Mouse (Mus musculus) midbrain, embryonic 15.5 days (tissue): ENCODE measurements around the gene Cygb. TPM values are rescaled to one million over a fixed set of nuclear protein-coding genes. Genes with fewer than 3 reads are reported as not detected.

Source experiments
- ATAC-seq: fragments of 200-750 bp; cut with Nextera tagmentation; replicated peaks from 2 replicates; pipeline ENCODE4 v1.8.0; 2017; ENCODE audit warnings: moderate TSS enrichment
- H3K27ac ChIP-seq: fragments of 300-500 bp; sonication (generic); 2 replicates; pipeline ENCODE4 v1.5.1; 2015; ENCODE audit warnings: mild to moderate bottlenecking, inconsistent platforms
- H3K27me3 ChIP-seq: fragments of 300-500 bp; sonication (generic); replicated peaks from 2 replicates; pipeline ENCODE4 v1.6.1; 2015; ENCODE audit warnings: inconsistent platforms
- H3K36me3 ChIP-seq: fragments of 300-500 bp; sonication (generic); replicated peaks from 2 replicates; pipeline ENCODE4 v1.6.1; 2015; ENCODE audit warnings: inconsistent platforms
- H3K4me1 ChIP-seq: fragments of 300-500 bp; sonication (generic); 2 replicates; pipeline ENCODE4 v1.6.1; 2015; ENCODE audit warnings: inconsistent platforms
- H3K4me2 ChIP-seq: fragments of 300-500 bp; sonication (generic); 2 replicates; pipeline ENCODE4 v1.6.1; 2015; ENCODE audit warnings: inconsistent platforms, mild to moderate bottlenecking, moderate library complexity
- H3K4me3 ChIP-seq: fragments of 300-500 bp; sonication (generic); 2 replicates; pipeline ENCODE4 v1.5.1; 2015; ENCODE audit warnings: mild to moderate bottlenecking, inconsistent platforms
- H3K9ac ChIP-seq: fragments of 300-500 bp; sonication (generic); 2 replicates; pipeline ENCODE4 v1.6.1; 2015; ENCODE audit warnings: mild to moderate bottlenecking, inconsistent platforms
- H3K9me3 ChIP-seq: fragments of 300-500 bp; sonication (generic); 2 replicates; pipeline ENCODE4 v1.6.1; 2016; ENCODE audit warnings: inconsistent platforms
- WGBS: fragments of 180-500 bp; shearing (Covaris S2); methylation state at CpG from one replicate; pipeline ENCODE4 v1.1.7; 2015; ENCODE audit warnings: mixed read lengths; 5-methylcytosine and 5-hydroxymethylcytosine counted together
- polyA plus RNA-seq: library from polyadenylated mRNA; unstranded; fragments of >200 nt; fragmentation: Nextera tagmentation; extraction: Ambion mirVana; gene quantifications from 2 replicates; pipeline ENCODE4 v1.2.1, GENCODE M21; 2015

The Cygb gene
- polyA plus RNA-seq, 1 experiment from 2014 or later = 23.3 TPM

DNA sequence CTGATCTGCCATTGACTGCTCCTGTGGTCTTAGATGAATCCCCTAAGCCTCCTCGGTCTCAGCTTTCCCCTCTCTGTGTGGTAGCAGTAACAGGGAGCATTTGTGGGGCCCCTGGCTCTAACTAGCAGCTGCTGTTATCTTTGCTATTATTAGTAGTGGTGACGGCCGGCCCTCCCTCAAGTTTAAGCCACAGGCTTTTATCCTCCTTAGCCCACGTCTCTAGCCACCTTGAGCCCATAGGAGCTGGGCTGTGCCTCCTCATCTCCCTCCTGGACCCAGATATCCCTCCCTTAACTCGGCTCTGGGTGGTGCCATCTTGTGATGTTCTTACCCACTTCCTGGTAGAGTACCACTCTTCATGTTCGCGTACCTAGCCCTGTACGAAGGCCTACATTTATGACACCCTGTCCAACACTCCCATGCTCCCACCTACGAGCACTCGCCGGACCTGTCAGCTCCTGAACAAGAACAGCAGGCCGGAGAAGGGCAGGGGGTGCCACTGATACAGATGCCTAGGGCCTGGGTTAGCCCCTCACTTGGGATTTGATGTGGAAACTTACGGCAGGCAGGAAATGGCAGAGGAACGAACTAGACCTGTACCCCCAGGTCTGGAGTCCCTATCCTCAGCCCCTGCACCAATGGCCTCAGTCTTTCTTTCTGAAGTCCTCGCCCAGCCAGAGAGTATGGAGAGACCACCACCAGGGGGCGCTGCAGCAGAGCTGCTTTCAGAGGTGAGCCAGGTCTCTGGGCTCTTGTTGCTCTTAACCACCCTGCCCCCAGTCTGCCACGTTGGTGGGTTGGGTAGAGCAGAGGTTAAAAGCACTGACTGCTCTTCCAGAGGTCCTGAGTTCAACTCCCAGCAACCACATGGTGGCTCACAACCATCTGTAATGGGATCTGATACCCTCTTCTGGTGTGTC is 28.8 kb downstream of the Cygb start:
- H3K36me3 ChIP-seq = no peaks in the 10 kb centered on the region
- no peaks in the 10 kb centered on the region for H3K9me3 ChIP-seq
- ATAC-seq = no peak
- no peak overlapping the region for H3K9ac ChIP-seq
- no peak overlapping the region for H3K27ac ChIP-seq
- no peak overlapping the region for H3K4me2 ChIP-seq
- H3K27me3 ChIP-seq = peaks cover 33% of the 10 kb centered on the region
- peaks cover 11% of the 10 kb centered on the region for H3K4me1 ChIP-seq
- H3K4me3 ChIP-seq = no peak overlapping the region
- WGBS = 71% methylated on average over 17 of the region's 17 CpGs

GRCm38 (mm10) chr11:116624131-116624832 is 29.8 kb downstream of the Cygb start:
- H3K9me3 ChIP-seq = no peaks in the 10 kb centered on the region
- H3K27ac ChIP-seq = no peak overlapping the region
- H3K27me3 ChIP-seq = peaks cover 33% of the 10 kb centered on the region
- 12% methylated on average over 42 of the region's 42 CpGs for WGBS
- H3K4me2 ChIP-seq = peak overlapping the region; percentile 72
- H3K4me3 ChIP-seq = peak overlapping the region; percentile 46
- H3K4me1 ChIP-seq = peaks cover 11% of the 10 kb centered on the region
- no peak for ATAC-seq
- H3K9ac ChIP-seq = peak overlapping the region; percentile 36
- no peaks in the 10 kb centered on the region for H3K36me3 ChIP-seq

DNA sequence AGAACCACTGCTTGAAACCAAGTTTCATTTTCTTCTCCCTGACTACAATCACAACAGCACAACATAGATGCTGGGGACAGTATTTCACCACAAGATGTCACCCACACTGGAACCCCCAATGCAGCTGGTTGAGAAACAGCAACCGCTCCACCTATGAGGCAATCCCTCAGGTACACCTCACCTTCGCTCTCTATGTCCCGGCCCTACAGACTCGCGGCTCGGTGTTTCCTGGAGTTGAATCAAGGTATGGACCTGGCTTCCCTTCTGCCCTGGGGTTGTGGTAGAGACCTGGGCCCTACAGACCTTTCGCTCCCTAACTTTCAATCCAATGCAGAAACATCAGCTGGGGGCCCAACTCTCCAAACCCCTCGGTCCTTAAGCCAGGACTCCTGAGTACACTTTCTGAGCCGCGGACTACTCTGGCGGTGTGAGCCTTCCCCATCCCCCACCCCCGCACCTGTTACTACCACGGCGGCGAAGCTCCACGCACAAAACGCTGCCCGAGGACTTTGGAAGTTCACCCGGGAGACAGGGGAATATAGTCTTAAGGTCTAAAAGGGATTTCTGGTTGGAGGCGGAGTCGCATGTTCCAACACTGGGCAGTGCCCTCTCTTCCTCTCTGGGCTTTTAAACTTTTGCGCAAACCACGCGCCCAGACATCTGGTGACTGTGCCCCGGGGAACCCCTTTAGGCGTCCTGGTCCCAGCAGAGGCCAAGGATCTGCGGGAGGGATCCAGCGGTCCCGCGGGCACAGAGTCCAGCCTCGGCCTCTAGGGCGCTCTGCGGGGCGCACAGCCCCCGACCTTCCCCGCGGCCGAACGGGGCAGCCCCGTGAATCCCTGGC is 30.6 kb downstream of the Cygb start:
- Histone ChIP-seq H3K4me3 (peak overlapping the region; percentile 46), H3K4me1 (peaks cover 11% of the 10 kb centered on the region), H3K36me3 (no peaks in the 10 kb centered on the region), H3K9ac (peak overlapping the region; percentile 36), H3K9me3 (no peaks in the 10 kb centered on the region), H3K4me2 (peak overlapping the region; percentile 72), H3K27ac (no peak overlapping the region), H3K27me3 (peaks cover 33% of the 10 kb centered on the region)
- 6% methylated on average over 40 of the region's 40 CpGs for WGBS
- ATAC-seq = no peak

- Histone ChIP-seq H3K9ac (no peak overlapping the region), H3K27me3 (peaks cover 33% of the 10 kb centered on the region), H3K4me1 (peaks cover 11% of the 10 kb centered on the region), H3K27ac (no peak overlapping the region), H3K36me3 (no peaks in the 10 kb centered on the region), H3K4me3 (no peak overlapping the region), H3K4me2 (no peak overlapping the region), H3K9me3 (no peaks in the 10 kb centered on the region)
- WGBS = 62% methylated on average over 6 of the region's 6 CpGs
- no peak for ATAC-seq
Observed at GRCm38 (mm10) chr11:116621258-116621704, 32.8 kb downstream of the Cygb start.

- H3K4me3 ChIP-seq = no peak overlapping the region
- no peak overlapping the region for H3K27ac ChIP-seq
- no peaks in the 10 kb centered on the region for H3K36me3 ChIP-seq
- 77% methylated on average over 10 of the region's 10 CpGs for WGBS
- H3K9ac ChIP-seq = no peak overlapping the region
- H3K9me3 ChIP-seq = no peaks in the 10 kb centered on the region
- peaks cover 11% of the 10 kb centered on the region for H3K4me1 ChIP-seq
- H3K4me2 ChIP-seq = no peak overlapping the region
- ATAC-seq = no peak
- H3K27me3 ChIP-seq = peaks cover 33% of the 10 kb centered on the region
Observed at GRCm38 (mm10) chr11:116620559-116621253, 33.4 kb downstream of the Cygb start.

- 32% methylated on average over 9 of the region's 9 CpGs for WGBS
- H3K4me2 ChIP-seq = no peak overlapping the region
- peaks cover 11% of the 10 kb centered on the region for H3K4me1 ChIP-seq
Observed at GRCm38 (mm10) chr11:116620073-116620472, 34.0 kb downstream of the Cygb start.

GRCm38 (mm10) chr11:116619561-116619960 is 34.6 kb downstream of the Cygb start:
- 79% methylated on average over 8 of the region's 8 CpGs for WGBS
- H3K4me2 ChIP-seq = no peak overlapping the region

More at GRCm38 (mm10) chr11:116620073-116620472, 34.0 kb downstream of the Cygb start:
- Histone ChIP-seq H3K27ac (no peak overlapping the region), H3K4me3 (no peak overlapping the region), H3K36me3 (no peaks in the 10 kb centered on the region), H3K27me3 (peaks cover 28% of the 10 kb centered on the region), H3K9ac (no peak overlapping the region), H3K9me3 (no peaks in the 10 kb centered on the region)
- ATAC-seq = no peak

GRCm38 (mm10) chr11:116619156-116619555 is 35.0 kb downstream of the Cygb start:
- no peak for ATAC-seq
- Histone ChIP-seq H3K27me3 (peaks cover 19% of the 10 kb centered on the region), H3K4me3 (no peak overlapping the region), H3K9ac (no peak overlapping the region), H3K27ac (no peak overlapping the region), H3K36me3 (no peaks in the 10 kb centered on the region), H3K9me3 (no peaks in the 10 kb centered on the region), H3K4me2 (no peak overlapping the region), H3K4me1 (peaks cover 6% of the 10 kb centered on the region)
- WGBS = 89% methylated on average over 7 of the region's 7 CpGs

More at GRCm38 (mm10) chr11:116619561-116619960, 34.6 kb downstream of the Cygb start:
- Histone ChIP-seq H3K4me3 (no peak overlapping the region), H3K4me1 (peaks cover 10% of the 10 kb centered on the region), H3K27me3 (peaks cover 23% of the 10 kb centered on the region), H3K27ac (no peak overlapping the region), H3K36me3 (no peaks in the 10 kb centered on the region), H3K9ac (no peak overlapping the region), H3K9me3 (no peaks in the 10 kb centered on the region)
- ATAC-seq = no peak

DNA sequence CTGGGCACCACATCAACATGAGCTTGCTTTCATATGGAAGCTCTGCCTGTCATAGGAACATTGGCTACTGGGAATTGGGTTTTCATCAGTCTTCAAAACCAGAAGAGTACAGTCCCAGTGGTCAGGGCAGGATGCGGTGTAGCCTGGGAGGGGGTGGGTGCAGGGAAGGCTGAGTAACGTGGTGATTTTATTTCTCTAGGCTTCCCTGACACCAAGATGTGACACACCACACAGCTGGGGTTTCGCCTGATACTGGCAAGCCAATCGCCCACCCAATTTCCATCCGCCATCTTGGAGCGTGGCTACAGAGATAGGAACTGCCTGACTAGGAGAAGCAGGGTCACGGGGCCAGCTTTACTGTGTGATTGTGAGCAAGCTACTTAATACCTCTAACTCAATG is 35.4 kb downstream of the Cygb start:
- Histone ChIP-seq H3K27me3 (peaks cover 14% of the 10 kb centered on the region), H3K4me3 (no peak overlapping the region), H3K4me2 (no peak overlapping the region), H3K27ac (no peak overlapping the region), H3K9ac (no peak overlapping the region), H3K4me1 (peaks cover 2% of the 10 kb centered on the region), H3K9me3 (no peaks in the 10 kb centered on the region), H3K36me3 (no peaks in the 10 kb centered on the region)
- no peak for ATAC-seq
- WGBS = 91% methylated on average over 7 of the region's 7 CpGs

DNA sequence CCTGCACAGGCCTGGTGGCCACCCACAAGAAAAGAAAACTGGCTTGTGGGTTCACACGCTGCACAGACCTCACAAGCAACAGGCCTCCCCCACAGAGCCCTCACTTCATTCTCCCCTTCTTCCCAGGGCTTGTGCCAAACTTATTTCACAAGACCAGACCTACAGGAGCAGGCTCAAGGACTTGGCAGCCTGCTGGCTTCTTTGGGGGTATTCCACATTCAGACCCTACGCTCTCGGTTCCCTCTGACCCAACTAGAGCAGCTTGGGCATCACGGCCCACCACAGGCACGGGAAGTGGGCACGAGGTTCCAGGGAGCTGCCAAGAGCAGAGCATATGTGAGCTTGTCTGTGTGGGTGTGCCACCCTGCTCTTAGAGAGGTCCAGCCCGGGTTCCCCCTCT is 36.5 kb downstream of the Cygb start:
- Histone ChIP-seq H3K9ac (no peak overlapping the region), H3K4me3 (no peak overlapping the region), H3K9me3 (no peaks in the 10 kb centered on the region), H3K27me3 (peaks cover 5% of the 10 kb centered on the region), H3K4me1 (no peaks in the 10 kb centered on the region; the same call in 1 of the 2 replicates), H3K4me2 (no peak overlapping the region), H3K27ac (no peak overlapping the region), H3K36me3 (no peaks in the 10 kb centered on the region)
- ATAC-seq = no peak
- WGBS = 93% methylated on average over 7 of the region's 7 CpGs

DNA sequence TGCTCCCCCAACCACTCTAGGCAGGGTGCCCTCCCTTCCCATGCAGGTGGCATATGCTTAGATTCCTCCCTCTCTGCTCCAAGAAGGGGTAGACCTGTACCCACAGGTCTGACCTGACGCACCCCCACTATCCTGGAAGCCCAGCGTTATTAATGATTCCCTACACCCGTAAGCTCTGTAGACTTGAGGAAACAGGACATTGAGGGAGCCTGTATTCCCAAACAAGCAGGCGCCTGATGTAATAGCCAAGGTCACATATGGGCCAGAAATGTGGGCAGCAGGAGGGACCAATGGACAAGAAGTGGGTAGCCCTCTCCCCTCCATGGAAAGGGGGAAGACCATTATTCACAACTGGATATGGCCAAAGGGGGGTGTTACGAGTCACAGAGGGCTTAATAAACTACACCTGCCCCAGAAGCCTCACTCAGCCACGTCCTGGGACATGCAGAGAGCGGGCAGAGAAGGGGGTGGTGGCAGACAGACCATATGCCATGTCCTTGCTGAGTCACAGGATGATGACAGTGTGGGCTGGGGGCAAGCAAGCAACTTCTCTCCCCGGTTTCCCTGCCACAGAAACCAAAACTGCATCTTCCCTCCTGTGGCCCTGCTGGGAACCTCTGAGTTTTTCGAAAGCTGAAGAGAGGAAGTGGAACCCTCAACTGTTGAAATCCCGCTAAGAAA is 37.5 kb downstream of the Cygb start:
- Histone ChIP-seq H3K4me1 (no peaks in the 10 kb centered on the region; the same call in 1 of the 2 replicates), H3K4me2 (no peak overlapping the region), H3K9me3 (no peaks in the 10 kb centered on the region), H3K36me3 (no peaks in the 10 kb centered on the region), H3K27ac (no peak overlapping the region), H3K27me3 (no peaks in the 10 kb centered on the region), H3K9ac (no peak overlapping the region), H3K4me3 (no peak overlapping the region)
- 78% methylated on average over 10 of the region's 10 CpGs for WGBS
- ATAC-seq = no peak
